Mouse (Mus musculus) C2C12 (cell line): ENCODE results near the gene Ephb4. TPM values are rescaled to one million over a fixed set of nuclear protein-coding genes. Genes with fewer than 3 reads are reported as not detected.

Source experiments
- H3K27me3 ChIP-seq: one replicate; pipeline ENCODE4 v1.6.1; 2011; ENCODE audit not compliant: control insufficient read depth, insufficient read depth, insufficient read length
- H3K36me3 ChIP-seq: one replicate; pipeline ENCODE4 v1.6.1; 2011; ENCODE audit not compliant: control insufficient read depth, insufficient read depth
- H3K4me3 ChIP-seq: one replicate; pipeline ENCODE4 v1.5.1; 2011; ENCODE audit warnings: mild to moderate bottlenecking, control low read depth; ENCODE audit not compliant: poor library complexity, insufficient read depth, severe bottlenecking
- H3K79me2 ChIP-seq: one replicate; pipeline ENCODE4 v1.6.1; 2011; ENCODE audit not compliant: control insufficient read depth, insufficient read depth
- H3K79me3 ChIP-seq: one replicate; pipeline ENCODE4 v1.6.1; 2011; ENCODE audit warnings: low read depth, control low read depth
- H3ac ChIP-seq: one replicate; pipeline ENCODE3; 2011; ENCODE audit warnings: low read depth; ENCODE audit not compliant: control insufficient read depth, insufficient read length
- CEBPB ChIP-seq: IDR thresholded peaks from one replicate; pipeline ENCODE4 v1.6.1; 2011; ENCODE audit warnings: low read depth, mild to moderate bottlenecking, control low read depth, moderate library complexity
- CTCF ChIP-seq: IDR thresholded peaks from one replicate; pipeline ENCODE4 v1.5.1; 2011; ENCODE audit not compliant: control insufficient read depth, insufficient read depth, insufficient read length
- FOSL1 ChIP-seq: IDR thresholded peaks from one replicate; pipeline ENCODE4 v1.8.0; 2011; ENCODE audit warnings: mild to moderate bottlenecking, low read length; ENCODE audit not compliant: poor library complexity, insufficient read depth, severe bottlenecking
- MAX ChIP-seq: IDR thresholded peaks from one replicate; pipeline ENCODE4 v1.6.1; 2011; ENCODE audit warnings: mild to moderate bottlenecking, control low read depth
- MYOD1 ChIP-seq: IDR thresholded peaks from one replicate; pipeline ENCODE4 v1.6.1; 2011; ENCODE audit warnings: low read depth; ENCODE audit not compliant: control insufficient read depth, insufficient read length
- MYOG ChIP-seq: IDR thresholded peaks from one replicate; pipeline ENCODE4 v1.6.1; 2011; ENCODE audit not compliant: control insufficient read depth, insufficient read length; ENCODE audit errors: extremely low read depth
- USF1 ChIP-seq: IDR thresholded peaks from one replicate; pipeline ENCODE4 v1.6.1; 2011; ENCODE audit warnings: low read depth, mild to moderate bottlenecking, control low read depth, moderate library complexity
- polyA plus RNA-seq: library from polyadenylated mRNA; unstranded; fragments of >200 nt; fragmentation: generic; extraction: Trizol; gene quantifications from one replicate; pipeline ENCODE4 v1.2.1, GENCODE M21; 2012; ENCODE audit warnings: missing spikeins

Gene Ephb4
- polyA plus RNA-seq, 1 experiment, result 25.2 TPM

GRCm38 (mm10) chr5:137338663-137339289 is 11.1 kb upstream of the Ephb4 start:
- Histone ChIP-seq H3K27me3 (no peaks in the 10 kb centered on the region), H3ac (peak overlapping the region; percentile 68), H3K79me3 (no peaks in the 10 kb centered on the region), H3K4me3 (no peak overlapping the region), H3K79me2 (no peaks in the 10 kb centered on the region), H3K36me3 (no peaks in the 10 kb centered on the region)
- no peak for TF ChIP-seq MAX
- TF ChIP-seq MYOG, result no peak
- TF ChIP-seq USF1, result no peak
- no peak for TF ChIP-seq CTCF
- no peak for TF ChIP-seq FOSL1
- TF ChIP-seq MYOD1, result no peak
- TF ChIP-seq CEBPB, result no peak

- Histone ChIP-seq H3K79me2 (no peaks in the 10 kb centered on the region), H3K36me3 (no peaks in the 10 kb centered on the region), H3K4me3 (no peak overlapping the region), H3ac (no peak overlapping the region), H3K27me3 (no peaks in the 10 kb centered on the region), H3K79me3 (no peaks in the 10 kb centered on the region)
- TF ChIP-seq FOSL1 (no peak), USF1 (no peak), MYOD1 (no peak), MAX (no peak), CEBPB (no peak), CTCF (no peak), MYOG (no peak)
Measured at GRCm38 (mm10) chr5:137339290-137339979, 10.5 kb upstream of the Ephb4 start.

GRCm38 (mm10) chr5:137340222-137340621 is 9.7 kb upstream of the Ephb4 start:
- H3K36me3 ChIP-seq, result no peaks in the 10 kb centered on the region
- TF ChIP-seq MYOD1, result no peak
- TF ChIP-seq MYOG, result no peak
- TF ChIP-seq FOSL1, result no peak
- no peak for TF ChIP-seq CEBPB
- no peak for TF ChIP-seq USF1
- TF ChIP-seq MAX, result no peak
- TF ChIP-seq CTCF, result no peak
- H3ac ChIP-seq, result no peak overlapping the region
- H3K79me3 ChIP-seq, result no peaks in the 10 kb centered on the region
- H3K4me3 ChIP-seq, result no peak overlapping the region
- H3K27me3 ChIP-seq, result no peaks in the 10 kb centered on the region
- no peaks in the 10 kb centered on the region for H3K79me2 ChIP-seq

- H3K27me3 ChIP-seq, result no peaks in the 10 kb centered on the region
- H3ac ChIP-seq, result no peak overlapping the region
- TF ChIP-seq USF1 (no peak), MAX (no peak), CEBPB (no peak), MYOD1 (no peak), CTCF (no peak), FOSL1 (no peak), MYOG (no peak)
- no peak overlapping the region for H3K4me3 ChIP-seq
- no peaks in the 10 kb centered on the region for H3K79me3 ChIP-seq
- no peaks in the 10 kb centered on the region for H3K79me2 ChIP-seq
- no peaks in the 10 kb centered on the region for H3K36me3 ChIP-seq
Measured at GRCm38 (mm10) chr5:137342407-137343012, 7.4 kb upstream of the Ephb4 start.

GRCm38 (mm10) chr5:137343412-137343811 is 6.5 kb upstream of the Ephb4 start:
- TF ChIP-seq MAX, result no peak
- TF ChIP-seq CTCF, result no peak
- TF ChIP-seq MYOG, result no peak
- TF ChIP-seq FOSL1, result no peak
- no peak for TF ChIP-seq CEBPB
- TF ChIP-seq USF1, result no peak
- no peak for TF ChIP-seq MYOD1
- no peak overlapping the region for H3K4me3 ChIP-seq
- H3K36me3 ChIP-seq, result no peaks in the 10 kb centered on the region
- no peaks in the 10 kb centered on the region for H3K79me2 ChIP-seq
- no peaks in the 10 kb centered on the region for H3K27me3 ChIP-seq
- H3K79me3 ChIP-seq, result no peaks in the 10 kb centered on the region
- H3ac ChIP-seq, result no peak overlapping the region
